Mouse (Mus musculus): ENCODE results near the gene Rnpepl1. TPM values are rescaled to one million over a fixed set of nuclear protein-coding genes. Genes with fewer than 3 reads are reported as not detected.
A peak's percentile ranks its signal among the peaks of the same experiment; 100 is the strongest.

Rnpepl1 gene
- 73.2 and 89.0 TPM in 2 replicates for total RNA-seq (2014; rRNA removed; ENCODE audit: low replicate concordance)
- 33.0 and 36.3 TPM in 2 replicates for polyA plus RNA-seq (2015; fragmentation: Nextera tagmentation; extraction: Ambion mirVana)

- H3K36me3 ChIP-seq (replicated peaks; ENCODE audit: control insufficient read depth, insufficient read depth, low read length): peaks cover 10% of the 10 kb centered on the region
- H3K9me3 ChIP-seq (replicated peaks; ENCODE audit: control insufficient read depth, low read length): no peaks in the 10 kb centered on the region
- H3K27ac ChIP-seq (ENCODE audit: low read depth): peak within 1 kb of the TSS; percentile 95
- WGBS: under 1% methylated on average over 33 of the region's 57 CpGs
- DNase-seq (ENCODE audit: low spot score): peak; percentile 59
- H3K9ac ChIP-seq (replicated peaks; ENCODE audit: low read depth, low read length): peak within 1 kb of the TSS; percentile 91
- H3K4me3 ChIP-seq (ENCODE audit: low read depth, low read length): peak within 1 kb of the TSS; percentile 69
- peak within 1 kb of the TSS; percentile 97 for H3K4me2 ChIP-seq (ENCODE audit: low read depth, low read length)
- TF ChIP-seq EP300 (IDR thresholded peaks at IDR 0.05; ENCODE audit: low read depth): no peak
- peak; percentile 47 for TF ChIP-seq CTCF (IDR thresholded peaks at IDR 0.05; ENCODE audit: low read depth)
- H3K27me3 ChIP-seq (ENCODE audit: control insufficient read depth, insufficient read depth, low read length): no peaks in the 10 kb centered on the region
- peaks cover 26% of the 10 kb centered on the region for H3K4me1 ChIP-seq (ENCODE audit: control insufficient read depth, insufficient read depth)
- peak; percentile 62 for ATAC-seq (ENCODE audit: insufficient read depth, low read depth)
These were observed at the start of gene Rnpepl1 for GRCm38 (mm10) chr1:92910239-92910885. Gene Rnpepl1, plus strand, starts transcription at chr1:92910783.

- no peak for DNase-seq (ENCODE audit: low spot score)
- H3K9me3 ChIP-seq (replicated peaks; ENCODE audit: control insufficient read depth, low read length): no peaks in the 10 kb centered on the region
- TF ChIP-seq CTCF (IDR thresholded peaks at IDR 0.05; ENCODE audit: low read depth) (no peak), EP300 (IDR thresholded peaks at IDR 0.05; ENCODE audit: low read depth) (no peak)
- no peak for ATAC-seq (ENCODE audit: insufficient read depth, low read depth)
- no peak overlapping the region for H3K4me3 ChIP-seq (ENCODE audit: low read depth, low read length)
- peaks cover 33% of the 10 kb centered on the region for H3K36me3 ChIP-seq (replicated peaks; ENCODE audit: control insufficient read depth, insufficient read depth, low read length)
- H3K4me1 ChIP-seq (ENCODE audit: control insufficient read depth, insufficient read depth): no peaks in the 10 kb centered on the region
- no peaks in the 10 kb centered on the region; the same call in 1 of the 2 replicates for H3K27me3 ChIP-seq (ENCODE audit: control insufficient read depth, insufficient read depth, low read length)
- H3K27ac ChIP-seq (ENCODE audit: low read depth): no peak overlapping the region
- 66% methylated on average over 6 of the region's 6 CpGs for WGBS
- no peak overlapping the region for H3K4me2 ChIP-seq (ENCODE audit: low read depth, low read length)
- no peak overlapping the region for H3K9ac ChIP-seq (replicated peaks; ENCODE audit: low read depth, low read length)
These were observed 49.1 kb upstream of the Rnpepl1 start for GRCm38 (mm10) chr1:92861503-92861902.

- H3K27ac ChIP-seq (ENCODE audit: low read depth): no peak overlapping the region
- peaks cover 16% of the 10 kb centered on the region for H3K36me3 ChIP-seq (replicated peaks; ENCODE audit: control insufficient read depth, insufficient read depth, low read length)
- no peaks in the 10 kb centered on the region; the same call in 1 of the 2 replicates for H3K27me3 ChIP-seq (ENCODE audit: control insufficient read depth, insufficient read depth, low read length)
- ATAC-seq (ENCODE audit: insufficient read depth, low read depth): no peak
- no peaks in the 10 kb centered on the region for H3K9me3 ChIP-seq (replicated peaks; ENCODE audit: control insufficient read depth, low read length)
- H3K9ac ChIP-seq (replicated peaks; ENCODE audit: low read depth, low read length): no peak overlapping the region
- H3K4me3 ChIP-seq (ENCODE audit: low read depth, low read length): no peak overlapping the region
- no peaks in the 10 kb centered on the region for H3K4me1 ChIP-seq (ENCODE audit: control insufficient read depth, insufficient read depth)
- no peak for DNase-seq (ENCODE audit: low spot score)
- WGBS: 77% methylated on average over 4 of the region's 4 CpGs
- TF ChIP-seq EP300 (IDR thresholded peaks at IDR 0.05; ENCODE audit: low read depth) (no peak), CTCF (IDR thresholded peaks at IDR 0.05; ENCODE audit: low read depth) (no peak)
- H3K4me2 ChIP-seq (ENCODE audit: low read depth, low read length): no peak overlapping the region
These were observed 47.3 kb upstream of the Rnpepl1 start for GRCm38 (mm10) chr1:92863268-92863667.

GRCm38 (mm10) chr1:92866170-92866569 lies 44.4 kb upstream of the Rnpepl1 start:
- WGBS: 61% methylated on average over 2 of the region's 2 CpGs
- DNase-seq (ENCODE audit: low spot score) (no peak), ATAC-seq (ENCODE audit: insufficient read depth, low read depth) (no peak)

GRCm38 (mm10) chr1:92869985-92870384 lies 40.6 kb upstream of the Rnpepl1 start:
- Histone ChIP-seq H3K36me3 (replicated peaks; ENCODE audit: control insufficient read depth, insufficient read depth, low read length) (no peaks in the 10 kb centered on the region), H3K4me3 (ENCODE audit: low read depth, low read length) (no peak overlapping the region), H3K4me2 (ENCODE audit: low read depth, low read length) (no peak overlapping the region), H3K4me1 (ENCODE audit: control insufficient read depth, insufficient read depth) (no peaks in the 10 kb centered on the region), H3K9ac (replicated peaks; ENCODE audit: low read depth, low read length) (no peak overlapping the region), H3K27me3 (ENCODE audit: control insufficient read depth, insufficient read depth, low read length) (no peaks in the 10 kb centered on the region; the same call in 1 of the 2 replicates), H3K27ac (ENCODE audit: low read depth) (no peak overlapping the region), H3K9me3 (replicated peaks; ENCODE audit: control insufficient read depth, low read length) (no peaks in the 10 kb centered on the region)
- WGBS: 84% methylated on average over 2 of the region's 2 CpGs
- DNase-seq (ENCODE audit: low spot score): no peak
- TF ChIP-seq EP300 (IDR thresholded peaks at IDR 0.05; ENCODE audit: low read depth) (no peak), CTCF (IDR thresholded peaks at IDR 0.05; ENCODE audit: low read depth) (no peak)
- ATAC-seq (ENCODE audit: insufficient read depth, low read depth): no peak

More at GRCm38 (mm10) chr1:92866170-92866569, 44.4 kb upstream of the Rnpepl1 start:
- Histone ChIP-seq H3K9me3 (replicated peaks; ENCODE audit: control insufficient read depth, low read length) (no peaks in the 10 kb centered on the region), H3K27me3 (ENCODE audit: control insufficient read depth, insufficient read depth, low read length) (no peaks in the 10 kb centered on the region; the same call in 1 of the 2 replicates), H3K9ac (replicated peaks; ENCODE audit: low read depth, low read length) (no peak overlapping the region), H3K4me1 (ENCODE audit: control insufficient read depth, insufficient read depth) (no peaks in the 10 kb centered on the region), H3K36me3 (replicated peaks; ENCODE audit: control insufficient read depth, insufficient read depth, low read length) (no peaks in the 10 kb centered on the region), H3K27ac (ENCODE audit: low read depth) (no peak overlapping the region), H3K4me2 (ENCODE audit: low read depth, low read length) (no peak overlapping the region), H3K4me3 (ENCODE audit: low read depth, low read length) (no peak overlapping the region)
- TF ChIP-seq EP300 (IDR thresholded peaks at IDR 0.05; ENCODE audit: low read depth) (no peak), CTCF (IDR thresholded peaks at IDR 0.05; ENCODE audit: low read depth) (no peak)
